Mouse (Mus musculus) intestine, postnatal 0 days (tissue): ENCODE measurements around the gene Plekha7. TPM values are rescaled to one million over a fixed set of nuclear protein-coding genes. Genes with fewer than 3 reads are reported as not detected.

ENCODE experiments used
- ATAC-seq: fragments of 200-750 bp; cut with Nextera tagmentation; 2 replicates; pipeline ENCODE4 v1.8.0; 2017; ENCODE audit warnings: mild to moderate bottlenecking, moderate TSS enrichment, moderate library complexity
- H3K27ac ChIP-seq: fragments of 300-500 bp; sonication (generic); 2 replicates; pipeline ENCODE4 v1.5.1; 2014; ENCODE audit warnings: mild to moderate bottlenecking, low read depth, low read length, moderate library complexity
- H3K27me3 ChIP-seq: fragments of 300-500 bp; sonication (generic); replicated peaks from 2 replicates; pipeline ENCODE4 v1.6.1; 2014; ENCODE audit warnings: low read length, mixed read lengths; ENCODE audit not compliant: control insufficient read depth, insufficient read depth
- H3K36me3 ChIP-seq: fragments of 300-500 bp; sonication (generic); 2 replicates; pipeline ENCODE4 v1.6.1; 2014; ENCODE audit warnings: mild to moderate bottlenecking, moderate library complexity; ENCODE audit not compliant: control insufficient read depth, insufficient read depth
- H3K4me1 ChIP-seq: fragments of 300-500 bp; sonication (generic); replicated peaks from 2 replicates; pipeline ENCODE4 v1.6.1; 2014; ENCODE audit warnings: antibody characterized with exemption, low read length, mixed read lengths; ENCODE audit not compliant: control insufficient read depth, insufficient read depth
- H3K4me2 ChIP-seq: fragments of 300-500 bp; sonication (generic); replicated peaks from 2 replicates; pipeline ENCODE4 v1.6.1; 2014; ENCODE audit warnings: low read depth, mild to moderate bottlenecking, moderate library complexity
- H3K4me3 ChIP-seq: fragments of 300-500 bp; sonication (generic); 2 replicates; pipeline ENCODE4 v1.5.1; 2014; ENCODE audit warnings: low read depth, low read length
- H3K9ac ChIP-seq: fragments of 300-500 bp; sonication (generic); 2 replicates; pipeline ENCODE4 v1.6.1; 2014; ENCODE audit warnings: mild to moderate bottlenecking, low read depth, low read length
- H3K9me3 ChIP-seq: fragments of 300-500 bp; sonication (generic); 2 replicates; pipeline ENCODE4 v1.6.1; 2016; ENCODE audit warnings: mixed run types; ENCODE audit not compliant: control insufficient read depth
- CTCF ChIP-seq: sonication (generic); IDR thresholded peaks from 2 replicates; pipeline ENCODE4 v1.5.1; 2016; ENCODE audit warnings: low read depth, mild to moderate bottlenecking, control low read depth, antibody characterized with exemption, moderate library complexity
- WGBS: fragments of 180-500 bp; shearing (Covaris S2); extraction: QIAGEN DNeasy Blood & Tissue Kit; methylation state at CpG from one replicate; pipeline ENCODE4 v1.1.7; 2014; 5-methylcytosine and 5-hydroxymethylcytosine counted together
- polyA plus RNA-seq: library from polyadenylated mRNA; unstranded; fragments of >200 nt; fragmentation: Nextera tagmentation; extraction: Ambion mirVana; gene quantifications from 2 replicates; pipeline ENCODE4 v1.2.1, GENCODE M21; 2015

Gene Plekha7
- polyA plus RNA-seq, 1 experiment from 2014 or later: 17.2 TPM

- no peak for ATAC-seq
- H3K36me3 ChIP-seq: peaks cover 22% of the 10 kb centered on the region
- H3K27me3 ChIP-seq: no peaks in the 10 kb centered on the region
- no peaks in the 10 kb centered on the region for H3K4me1 ChIP-seq
- H3K27ac ChIP-seq: no peak overlapping the region
- H3K9me3 ChIP-seq: no peaks in the 10 kb centered on the region
- no peak overlapping the region for H3K9ac ChIP-seq
- H3K4me3 ChIP-seq: no peak overlapping the region
- no peak for TF ChIP-seq CTCF
- H3K4me2 ChIP-seq: no peak overlapping the region
- 84% methylated on average over 4 of the region's 4 CpGs for WGBS
These were observed 21.7 kb upstream of the Plekha7 start for GRCm38 (mm10) chr7:116329858-116330257.

- no peak for TF ChIP-seq CTCF
- no peak overlapping the region for H3K4me2 ChIP-seq
- 66% methylated on average over 7 of the region's 7 CpGs for WGBS
- H3K27ac ChIP-seq: no peak overlapping the region
- no peaks in the 10 kb centered on the region for H3K4me1 ChIP-seq
- H3K36me3 ChIP-seq: peaks cover 22% of the 10 kb centered on the region
- H3K9ac ChIP-seq: no peak overlapping the region
- no peaks in the 10 kb centered on the region for H3K27me3 ChIP-seq
- no peaks in the 10 kb centered on the region for H3K9me3 ChIP-seq
- ATAC-seq: no peak
- no peak overlapping the region for H3K4me3 ChIP-seq
These were observed 20.6 kb upstream of the Plekha7 start for GRCm38 (mm10) chr7:116328777-116329176.

GRCm38 (mm10) chr7:116327901-116328300 lies 19.7 kb upstream of the Plekha7 start:
- no peak for TF ChIP-seq CTCF
- no peaks in the 10 kb centered on the region for H3K9me3 ChIP-seq
- peaks cover 22% of the 10 kb centered on the region for H3K36me3 ChIP-seq
- no peaks in the 10 kb centered on the region for H3K4me1 ChIP-seq
- WGBS: 67% methylated on average over 5 of the region's 5 CpGs
- no peaks in the 10 kb centered on the region for H3K27me3 ChIP-seq
- H3K9ac ChIP-seq: no peak overlapping the region
- no peak overlapping the region for H3K4me3 ChIP-seq
- no peak overlapping the region for H3K4me2 ChIP-seq
- ATAC-seq: no peak
- no peak overlapping the region for H3K27ac ChIP-seq

- Histone ChIP-seq H3K4me3 (no peak overlapping the region), H3K27ac (no peak overlapping the region), H3K4me2 (peak overlapping the region; percentile 18), H3K4me1 (no peaks in the 10 kb centered on the region), H3K9ac (no peak overlapping the region), H3K9me3 (no peaks in the 10 kb centered on the region), H3K27me3 (no peaks in the 10 kb centered on the region), H3K36me3 (no peaks in the 10 kb centered on the region)
- 24% methylated on average over 10 of the region's 10 CpGs for WGBS
- TF ChIP-seq CTCF: peak; percentile 97
- ATAC-seq: peak; percentile 37; the same call in 1 of the 2 replicates
These were observed 15.3 kb upstream of the Plekha7 start for GRCm38 (mm10) chr7:116323331-116323964.

GRCm38 (mm10) chr7:116309456-116309855 lies 1.3 kb upstream of the Plekha7 start:
- H3K36me3 ChIP-seq: no peaks in the 10 kb centered on the region
- no peaks in the 10 kb centered on the region for H3K27me3 ChIP-seq
- peak overlapping the region; percentile 96 for H3K4me2 ChIP-seq
- no peaks in the 10 kb centered on the region for H3K9me3 ChIP-seq
- peak; percentile 41 for TF ChIP-seq CTCF
- H3K9ac ChIP-seq: no peak overlapping the region
- H3K4me3 ChIP-seq: peak overlapping the region; percentile 82; the same call in 1 of the 2 replicates
- peak; percentile 34 for ATAC-seq
- 10% methylated on average over 9 of the region's 9 CpGs for WGBS
- peak overlapping the region; percentile 86 for H3K27ac ChIP-seq
- H3K4me1 ChIP-seq: 0 out of 2 replicates have a peak, but pooled peaks cover 4% of the 10 kb centered on the region

GRCm38 (mm10) chr7:116308632-116308991 lies 436 bp upstream of the Plekha7 start:
- peak; percentile 85 for ATAC-seq
- H3K9ac ChIP-seq: peak overlapping the region; percentile 63; the same call in 1 of the 2 replicates
- H3K9me3 ChIP-seq: no peaks in the 10 kb centered on the region
- 0 out of 2 replicates have a peak, but pooled peaks cover 4% of the 10 kb centered on the region for H3K4me1 ChIP-seq
- peak overlapping the region; percentile 82 for H3K4me3 ChIP-seq
- TF ChIP-seq CTCF: no peak
- peak overlapping the region; percentile 86 for H3K27ac ChIP-seq
- 9% methylated on average over 15 of the region's 16 CpGs for WGBS
- no peaks in the 10 kb centered on the region for H3K36me3 ChIP-seq
- no peaks in the 10 kb centered on the region for H3K27me3 ChIP-seq
- H3K4me2 ChIP-seq: peak overlapping the region; percentile 96
